Mouse (Mus musculus): Measurements from ENCODE around the gene Phactr1. TPM values are rescaled to one million over a fixed set of nuclear protein-coding genes. Genes with fewer than 3 reads are reported as not detected.
A peak's percentile ranks its signal among the peaks of the same experiment; 100 is the strongest.

The Phactr1 gene
- polyA plus RNA-seq, 1 experiment from 2014 or later = 26.2 TPM

DNA sequence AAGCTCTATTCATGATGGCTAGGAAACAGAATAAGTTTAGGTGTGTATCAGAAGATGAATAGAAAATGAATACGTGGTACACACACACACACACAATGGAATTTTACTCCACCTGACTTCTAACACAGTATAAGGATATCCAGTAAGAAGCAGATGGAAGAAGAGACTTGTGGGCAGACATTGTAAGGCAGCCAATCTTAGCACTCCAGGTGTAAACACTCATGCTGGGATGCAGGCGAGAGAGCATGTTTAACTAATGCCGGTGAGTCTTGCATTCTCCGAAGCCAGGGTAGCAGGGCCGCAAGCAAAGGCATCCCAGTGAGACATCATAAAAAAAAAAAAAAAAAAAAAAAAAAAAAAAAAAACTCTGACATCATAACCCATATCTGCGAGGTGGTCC lies 120.1 kb downstream of the Phactr1 start:
- Histone ChIP-seq H3K4me1 (ENCODE audit: insufficient read depth, low read length) (no peaks in the 10 kb centered on the region; the same call in 1 of the 2 replicates), H3K4me3 (ENCODE audit: low read length) (no peak overlapping the region), H3K4me2 (replicated peaks; ENCODE audit: low read depth, low read length) (no peak overlapping the region), H3K27ac (ENCODE audit: low read length) (no peak overlapping the region), H3K27me3 (ENCODE audit: insufficient read depth, low read length) (no peaks in the 10 kb centered on the region), H3K9me3 (ENCODE audit: low read length) (no peaks in the 10 kb centered on the region), H3K36me3 (ENCODE audit: insufficient read depth, low read length) (no peaks in the 10 kb centered on the region), H3K9ac (replicated peaks; ENCODE audit: low read length) (no peak overlapping the region)
- ATAC-seq (ENCODE audit: low FRiP score, low TSS enrichment) = no peak
- WGBS = 86% methylated on average over 6 of the region's 6 CpGs

- H3K4me3 ChIP-seq (ENCODE audit: low read length) = no peak overlapping the region
- H3K27ac ChIP-seq (ENCODE audit: low read length) = no peak overlapping the region
- no peaks in the 10 kb centered on the region for H3K36me3 ChIP-seq (ENCODE audit: insufficient read depth, low read length)
- 29% methylated on average over 9 of the region's 9 CpGs for WGBS
- no peak overlapping the region for H3K4me2 ChIP-seq (replicated peaks; ENCODE audit: low read depth, low read length)
- ATAC-seq (ENCODE audit: low FRiP score, low TSS enrichment) = no peak
- H3K9ac ChIP-seq (replicated peaks; ENCODE audit: low read length) = no peak overlapping the region
- no peaks in the 10 kb centered on the region for H3K9me3 ChIP-seq (ENCODE audit: low read length)
- H3K4me1 ChIP-seq (ENCODE audit: insufficient read depth, low read length) = no peaks in the 10 kb centered on the region; the same call in 1 of the 2 replicates
- no peaks in the 10 kb centered on the region for H3K27me3 ChIP-seq (ENCODE audit: insufficient read depth, low read length)
Measured at GRCm38 (mm10) chr13:42804314-42804713, 123.9 kb downstream of the Phactr1 start.

- 0 out of 2 replicates have a peak overlapping the region, but pooled peaks have one; percentile 12 for H3K9ac ChIP-seq (replicated peaks; ENCODE audit: low read length)
- H3K9me3 ChIP-seq (ENCODE audit: low read length) = no peaks in the 10 kb centered on the region
- ATAC-seq (ENCODE audit: low FRiP score, low TSS enrichment) = peak; percentile 89
- peaks cover 9% of the 10 kb centered on the region; the same call in 1 of the 2 replicates for H3K4me1 ChIP-seq (ENCODE audit: insufficient read depth, low read length)
- no peaks in the 10 kb centered on the region for H3K36me3 ChIP-seq (ENCODE audit: insufficient read depth, low read length)
- H3K4me2 ChIP-seq (replicated peaks; ENCODE audit: low read depth, low read length) = peak overlapping the region; percentile 43
- H3K27me3 ChIP-seq (ENCODE audit: insufficient read depth, low read length) = no peaks in the 10 kb centered on the region
- 21% methylated on average over 7 of the region's 7 CpGs for WGBS
- no peak overlapping the region for H3K27ac ChIP-seq (ENCODE audit: low read length)
- H3K4me3 ChIP-seq (ENCODE audit: low read length) = no peak overlapping the region; the same call in 1 of the 2 replicates
Measured at GRCm38 (mm10) chr13:42812762-42813161, 132.3 kb downstream of the Phactr1 start.

- WGBS = 45% methylated on average over 10 of the region's 10 CpGs
- no peak overlapping the region for H3K9ac ChIP-seq (replicated peaks; ENCODE audit: low read length)
Measured at GRCm38 (mm10) chr13:42818378-42818777, 138.0 kb downstream of the Phactr1 start.

DNA sequence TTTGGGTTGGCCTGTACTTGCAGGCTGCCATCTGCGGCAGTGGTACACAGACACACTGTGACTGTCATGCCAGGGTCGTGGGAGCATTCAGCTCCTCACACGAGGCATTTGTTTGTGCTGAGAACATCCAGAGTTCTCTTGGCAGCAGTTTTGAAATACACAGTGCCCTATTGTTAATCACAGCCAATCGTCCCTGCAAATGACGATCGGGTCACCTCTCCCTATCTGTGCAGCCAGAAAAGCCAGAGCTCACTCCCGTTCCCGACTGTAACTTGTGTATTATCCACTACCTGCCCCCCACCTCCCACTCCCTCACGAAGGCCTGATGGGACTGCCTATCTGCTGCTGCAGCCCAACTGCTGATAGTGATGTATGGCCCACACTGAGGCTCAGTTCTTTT lies 140.1 kb downstream of the Phactr1 start:
- ATAC-seq (ENCODE audit: low FRiP score, low TSS enrichment) = no peak
- WGBS = 54% methylated on average over 9 of the region's 9 CpGs
- Histone ChIP-seq H3K27me3 (ENCODE audit: insufficient read depth, low read length) (no peaks in the 10 kb centered on the region), H3K4me1 (ENCODE audit: insufficient read depth, low read length) (peaks cover 13% of the 10 kb centered on the region), H3K4me2 (replicated peaks; ENCODE audit: low read depth, low read length) (no peak overlapping the region), H3K9ac (replicated peaks; ENCODE audit: low read length) (no peak overlapping the region), H3K9me3 (ENCODE audit: low read length) (peaks cover 8% of the 10 kb centered on the region; the same call in 1 of the 2 replicates), H3K36me3 (ENCODE audit: insufficient read depth, low read length) (no peaks in the 10 kb centered on the region), H3K27ac (ENCODE audit: low read length) (no peak overlapping the region), H3K4me3 (ENCODE audit: low read length) (no peak overlapping the region)

More at GRCm38 (mm10) chr13:42818378-42818777, 138.0 kb downstream of the Phactr1 start:
- Histone ChIP-seq H3K36me3 (ENCODE audit: insufficient read depth, low read length) (no peaks in the 10 kb centered on the region), H3K4me3 (ENCODE audit: low read length) (no peak overlapping the region), H3K27me3 (ENCODE audit: insufficient read depth, low read length) (no peaks in the 10 kb centered on the region), H3K4me1 (ENCODE audit: insufficient read depth, low read length) (peaks cover 17% of the 10 kb centered on the region), H3K4me2 (replicated peaks; ENCODE audit: low read depth, low read length) (no peak overlapping the region), H3K27ac (ENCODE audit: low read length) (no peak overlapping the region), H3K9me3 (ENCODE audit: low read length) (no peaks in the 10 kb centered on the region)
- ATAC-seq (ENCODE audit: low FRiP score, low TSS enrichment) = no peak

GRCm38 (mm10) chr13:42821426-42822106 lies 141.1 kb downstream of the Phactr1 start:
- ATAC-seq (ENCODE audit: low FRiP score, low TSS enrichment) = peak; percentile 74
- peak overlapping the region; percentile 76 for H3K27ac ChIP-seq (ENCODE audit: low read length)

DNA sequence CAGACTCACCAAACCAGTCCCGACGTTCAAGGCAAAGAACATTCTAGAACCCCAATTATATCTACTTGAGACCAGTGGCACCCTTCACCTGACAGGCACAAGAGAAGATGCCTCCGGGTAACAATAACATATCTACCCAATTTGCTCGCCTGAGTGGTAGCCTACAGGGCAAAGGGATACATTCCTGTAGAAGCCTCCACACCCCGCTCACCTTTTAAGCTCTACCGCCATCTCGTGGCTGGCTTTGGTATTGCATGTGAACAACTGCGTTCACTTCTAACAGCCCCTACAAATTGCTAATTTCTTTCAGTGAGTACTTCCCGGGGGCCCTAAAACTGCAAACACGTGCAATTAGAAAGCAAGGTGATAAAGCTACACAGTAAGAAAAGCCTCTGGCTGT lies 142.1 kb downstream of the Phactr1 start:
- Histone ChIP-seq H3K27me3 (ENCODE audit: insufficient read depth, low read length) (no peaks in the 10 kb centered on the region), H3K9me3 (ENCODE audit: low read length) (peaks cover 8% of the 10 kb centered on the region; the same call in 1 of the 2 replicates), H3K27ac (ENCODE audit: low read length) (peak overlapping the region; percentile 76; the same call in 1 of the 2 replicates), H3K4me1 (ENCODE audit: insufficient read depth, low read length) (peaks cover 13% of the 10 kb centered on the region), H3K9ac (replicated peaks; ENCODE audit: low read length) (no peak overlapping the region), H3K4me2 (replicated peaks; ENCODE audit: low read depth, low read length) (no peak overlapping the region), H3K36me3 (ENCODE audit: insufficient read depth, low read length) (no peaks in the 10 kb centered on the region), H3K4me3 (ENCODE audit: low read length) (no peak overlapping the region)
- 12% methylated on average over 10 of the region's 10 CpGs for WGBS
- ATAC-seq (ENCODE audit: low FRiP score, low TSS enrichment) = peak; percentile 67; the same call in 1 of the 2 replicates

More at GRCm38 (mm10) chr13:42821426-42822106, 141.1 kb downstream of the Phactr1 start:
- Histone ChIP-seq H3K4me1 (ENCODE audit: insufficient read depth, low read length) (peaks cover 13% of the 10 kb centered on the region), H3K4me2 (replicated peaks; ENCODE audit: low read depth, low read length) (peak overlapping the region; percentile 13; the same call in 1 of the 2 replicates), H3K27me3 (ENCODE audit: insufficient read depth, low read length) (no peaks in the 10 kb centered on the region), H3K4me3 (ENCODE audit: low read length) (no peak overlapping the region), H3K9ac (replicated peaks; ENCODE audit: low read length) (peak overlapping the region; percentile 25), H3K36me3 (ENCODE audit: insufficient read depth, low read length) (no peaks in the 10 kb centered on the region), H3K9me3 (ENCODE audit: low read length) (peaks cover 8% of the 10 kb centered on the region; the same call in 1 of the 2 replicates)
- 41% methylated on average over 15 of the region's 15 CpGs for WGBS

DNA sequence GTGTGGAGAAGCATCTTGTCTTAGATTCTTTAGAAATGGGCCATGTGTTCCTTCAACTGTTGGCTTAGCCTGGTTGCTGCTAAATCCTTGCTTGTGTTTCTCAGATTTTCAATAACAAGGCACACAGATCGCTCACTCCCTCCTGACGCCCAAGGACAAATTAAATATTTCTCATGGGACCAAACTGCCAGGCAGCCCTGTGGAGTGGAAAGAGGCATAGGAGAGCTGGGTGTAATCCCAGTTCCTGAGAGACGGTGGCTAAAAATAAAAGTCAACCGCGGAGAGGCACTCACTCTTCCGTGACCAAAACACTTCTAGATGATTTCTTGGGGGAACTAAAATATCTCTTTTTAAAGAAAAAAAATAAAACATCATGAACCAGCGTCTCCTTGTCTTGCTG lies 143.5 kb downstream of the Phactr1 start:
- Histone ChIP-seq H3K36me3 (ENCODE audit: insufficient read depth, low read length) (no peaks in the 10 kb centered on the region), H3K27me3 (ENCODE audit: insufficient read depth, low read length) (no peaks in the 10 kb centered on the region), H3K9ac (replicated peaks; ENCODE audit: low read length) (no peak overlapping the region), H3K9me3 (ENCODE audit: low read length) (peaks cover 8% of the 10 kb centered on the region; the same call in 1 of the 2 replicates), H3K27ac (ENCODE audit: low read length) (no peak overlapping the region), H3K4me3 (ENCODE audit: low read length) (no peak overlapping the region), H3K4me2 (replicated peaks; ENCODE audit: low read depth, low read length) (no peak overlapping the region), H3K4me1 (ENCODE audit: insufficient read depth, low read length) (peaks cover 18% of the 10 kb centered on the region)
- WGBS = 73% methylated on average over 7 of the region's 7 CpGs
- no peak for ATAC-seq (ENCODE audit: low FRiP score, low TSS enrichment)

DNA sequence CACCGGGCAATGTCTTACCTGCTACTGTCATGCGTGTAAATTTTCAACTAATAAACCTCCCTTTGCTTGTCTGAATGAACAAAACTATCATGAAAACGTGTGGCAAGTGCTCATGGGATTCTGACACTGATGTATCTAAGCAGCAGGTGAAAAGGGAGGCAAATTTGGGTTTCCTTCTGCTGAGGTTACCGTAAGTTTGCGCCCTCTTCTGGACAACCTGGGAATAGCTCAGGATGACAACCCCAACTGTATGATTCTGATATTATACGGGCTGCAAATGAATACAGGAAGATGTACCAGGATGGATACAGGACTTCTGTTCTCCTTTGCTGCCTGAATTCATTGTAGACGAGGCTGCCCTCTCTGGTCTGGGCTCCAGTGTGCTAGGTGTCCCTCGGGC lies 146.2 kb downstream of the Phactr1 start:
- H3K36me3 ChIP-seq (ENCODE audit: insufficient read depth, low read length) = no peaks in the 10 kb centered on the region
- H3K4me3 ChIP-seq (ENCODE audit: low read length) = no peak overlapping the region
- peaks cover 8% of the 10 kb centered on the region; the same call in 1 of the 2 replicates for H3K9me3 ChIP-seq (ENCODE audit: low read length)
- ATAC-seq (ENCODE audit: low FRiP score, low TSS enrichment) = no peak
- no peak overlapping the region for H3K4me2 ChIP-seq (replicated peaks; ENCODE audit: low read depth, low read length)
- no peak overlapping the region for H3K27ac ChIP-seq (ENCODE audit: low read length)
- 60% methylated on average over 8 of the region's 8 CpGs for WGBS
- H3K9ac ChIP-seq (replicated peaks; ENCODE audit: low read length) = no peak overlapping the region
- H3K27me3 ChIP-seq (ENCODE audit: insufficient read depth, low read length) = no peaks in the 10 kb centered on the region
- H3K4me1 ChIP-seq (ENCODE audit: insufficient read depth, low read length) = peaks cover 23% of the 10 kb centered on the region

DNA sequence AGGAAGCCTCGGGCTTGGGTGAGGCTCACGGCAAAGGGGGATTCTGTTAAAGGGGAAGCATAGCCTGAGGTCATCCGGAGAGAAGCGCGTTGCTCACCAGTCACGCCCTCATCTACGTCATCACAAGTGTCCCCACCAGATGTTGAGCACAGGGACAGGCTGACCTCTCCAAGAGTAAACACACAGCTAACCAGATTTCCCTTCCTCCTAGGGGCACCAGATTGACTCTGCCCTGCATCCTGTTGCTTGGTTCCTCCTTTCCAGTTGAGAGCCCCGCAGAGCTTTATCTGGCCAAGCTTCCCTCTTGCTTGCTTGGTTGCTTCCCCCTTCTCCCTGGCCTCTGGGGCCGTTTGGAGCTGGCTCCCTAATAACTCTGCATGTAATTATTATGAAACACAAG lies 148.6 kb downstream of the Phactr1 start:
- H3K4me3 ChIP-seq (ENCODE audit: low read length) = no peak overlapping the region
- H3K36me3 ChIP-seq (ENCODE audit: insufficient read depth, low read length) = no peaks in the 10 kb centered on the region
- H3K4me2 ChIP-seq (replicated peaks; ENCODE audit: low read depth, low read length) = peak overlapping the region; percentile 26
- peaks cover 8% of the 10 kb centered on the region; the same call in 1 of the 2 replicates for H3K9me3 ChIP-seq (ENCODE audit: low read length)
- 31% methylated on average over 9 of the region's 9 CpGs for WGBS
- no peak overlapping the region for H3K9ac ChIP-seq (replicated peaks; ENCODE audit: low read length)
- peak overlapping the region; percentile 69 for H3K27ac ChIP-seq (ENCODE audit: low read length)
- no peaks in the 10 kb centered on the region for H3K27me3 ChIP-seq (ENCODE audit: insufficient read depth, low read length)
- ATAC-seq (ENCODE audit: low FRiP score, low TSS enrichment) = peak; percentile 81
- peaks cover 14% of the 10 kb centered on the region for H3K4me1 ChIP-seq (ENCODE audit: insufficient read depth, low read length)

Data from kidney, embryonic 16.5 days (tissue).